ENCODE assay signal across 30 mouse cellular contexts in the genomic region with DNA sequence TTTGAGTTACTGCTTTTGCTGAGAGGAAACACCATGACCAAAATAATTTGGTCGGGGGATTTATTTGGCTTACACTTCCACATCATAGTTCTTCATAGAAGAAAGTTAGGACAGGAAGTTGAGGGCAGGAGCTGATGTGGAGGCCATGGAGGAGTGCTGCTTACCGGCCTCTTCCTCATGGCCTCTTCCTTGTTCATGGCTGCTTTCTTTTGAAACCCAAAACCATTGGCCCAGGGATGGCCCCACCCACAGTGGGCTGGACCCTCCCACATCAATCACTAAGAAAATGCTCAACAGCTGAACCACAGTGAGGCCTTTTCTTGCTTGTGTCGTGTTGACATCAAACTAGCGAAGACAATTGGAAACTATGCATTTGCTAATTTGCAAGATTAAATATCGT. TPM values are rescaled to one million over a fixed set of nuclear protein-coding genes. Genes with fewer than 3 reads are reported as not detected.
DNase-seq lines count a peak whose midpoint lies in the region; ATAC-seq and TF ChIP-seq lines count a peak whose summit lies in the region.
"Had no signal": no experiment of that assay in that cellular context is flagged by ENCODE, and none has a peak within 500 bp of the region (broad histone marks: within the 10 kb centered on the region; RNA-seq: fewer than 3 reads in every experiment).

No protein-coding gene starts in this region.

- peaks cover 9 to 63% of the 10 kb centered on the region in 2 experiments for H3K4me1 ChIP-seq in CH12.LX (ENCODE audit: control insufficient read depth in 1 of 2, insufficient read depth in 2 of 2)

- H3K27ac ChIP-seq in CH12.LX (ENCODE audit: insufficient read depth, low read depth): no peak overlapping the region
- H3K27ac ChIP-seq: embryonic facial prominence, embryonic 10.5 days; embryonic facial prominence, embryonic 15.5 days; forebrain, embryonic 13.5 days; hindbrain, embryonic 13.5 days; limb, embryonic 12.5 days; lung, embryonic 15.5 days; midbrain, embryonic 13.5 days; neural tube, embryonic 15.5 days had no signal

- in situ Hi-C loops in CH12.LX (cut with MboI; ENCODE audit: low pct_ligation_motif_present, low pct_unique_long_range_greater_than_20kb, low sequenced_read_pairs): loop anchor here (10.0 kb wide), 1 partner anchor 134 kb away; no protein-coding TSS in a partner anchor

- H3K36me3 ChIP-seq in CH12.LX (replicated peaks in 1 of 2; ENCODE audit: control insufficient read depth in 1 of 2, insufficient read depth in 1 of 2, low read length in 1 of 2): peaks cover 0 to 14% of the 10 kb centered on the region in 2 experiments
- H3K36me3 ChIP-seq: embryonic facial prominence, embryonic 15.5 days; hindbrain, embryonic 13.5 days; limb, embryonic 12.5 days; lung, embryonic 15.5 days; midbrain, embryonic 13.5 days; neural tube, embryonic 15.5 days had no signal

- H3K4me3 ChIP-seq in CH12.LX (replicated peaks in 1 of 3; ENCODE audit: low read depth in 2 of 3, low read length in 2 of 3, poor library complexity in 1 of 3): no peak overlapping the region
- H3K4me3 ChIP-seq: embryonic facial prominence, embryonic 10.5 days; embryonic facial prominence, embryonic 15.5 days; forebrain, embryonic 13.5 days; hindbrain, embryonic 13.5 days; limb, embryonic 12.5 days; lung, embryonic 15.5 days; midbrain, embryonic 13.5 days; neural tube, embryonic 15.5 days had no signal

- H3K9me3 ChIP-seq in CH12.LX (replicated peaks; ENCODE audit: low read length): no peaks in the 10 kb centered on the region
- H3K9me3 ChIP-seq: embryonic facial prominence, embryonic 10.5 days; embryonic facial prominence, embryonic 15.5 days; forebrain, embryonic 13.5 days; hindbrain, embryonic 13.5 days; limb, embryonic 12.5 days; lung, embryonic 15.5 days; midbrain, embryonic 13.5 days; neural tube, embryonic 15.5 days had no signal

- TF ChIP-seq CTCF in CH12.LX (conservative IDR thresholded peaks at IDR 0.05 in 1 of 2, IDR thresholded peaks at IDR 0.05 in 1 of 2; ENCODE audit: low read depth in 2 of 2, low read length in 2 of 2): no peak

- no peak overlapping the region for H3K9ac ChIP-seq in CH12.LX (ENCODE audit: insufficient read depth, low read depth)
- H3K9ac ChIP-seq: embryonic facial prominence, embryonic 15.5 days; forebrain, embryonic 13.5 days; hindbrain, embryonic 13.5 days; limb, embryonic 12.5 days; lung, embryonic 15.5 days; midbrain, embryonic 13.5 days; neural tube, embryonic 15.5 days had no signal

- TF ChIP-seq RAD21 in CH12.LX (IDR thresholded peaks at IDR 0.05; ENCODE audit: low read depth, low read length): no peak

- dilution Hi-C loops in CH12.LX (cut with MboI; ENCODE audit: extremely low pct_ligation_motif_present, extremely low pct_unique_long_range_greater_than_20kb, low sequenced_read_pairs): no loop called here

- H3K79me2 ChIP-seq in CH12.LX (replicated peaks; ENCODE audit: control insufficient read depth, extremely low read depth, insufficient read depth, poor library complexity, severe bottlenecking): peaks cover 43% of the 10 kb centered on the region

- peak; percentile 30 for DNase-seq in 416B (ENCODE audit: low read depth)
- peak; percentile 25 for DNase-seq in A20 (ENCODE audit: low read depth, low spot score)
- DNase-seq in CH12.LX (ENCODE audit: extremely low read depth): peak; percentile 40
- no peak for DNase-seq in lung, postnatal 36 days
- DNase-seq in left cerebral cortex, postnatal 10 days (ENCODE audit: extremely low spot score in 1 of 2, low spot score in 2 of 2): no peak
- DNase-seq: adrenal gland, adult 2 months; cerebellum, adult 2 months; cerebellum, postnatal 25 days; gastrocnemius, postnatal 25 days; heart, adult 18-20 months; heart, postnatal 36 days; kidney, adult 11 months; kidney, postnatal 4 days; layer of hippocampus, adult 9-11 months; retina, postnatal 1 day; right cerebral cortex, postnatal 14 days had no signal

- TF ChIP-seq EP300 in CH12.LX (IDR thresholded peaks at IDR 0.05; ENCODE audit: low read length): no peak

- H3K27me3 ChIP-seq in CH12.LX (replicated peaks): no peaks in the 10 kb centered on the region
- H3K27me3 ChIP-seq: embryonic facial prominence, embryonic 15.5 days; forebrain, embryonic 13.5 days; hindbrain, embryonic 13.5 days; limb, embryonic 12.5 days; lung, embryonic 15.5 days; midbrain, embryonic 13.5 days; neural tube, embryonic 15.5 days; Patski had no signal

- H3K4me2 ChIP-seq in CH12.LX (ENCODE audit: insufficient read depth, low read depth, poor library complexity, severe bottlenecking): no peak overlapping the region
- H3K4me2 ChIP-seq: embryonic facial prominence, embryonic 15.5 days; forebrain, embryonic 13.5 days; heart, embryonic 11.5 days; hindbrain, embryonic 13.5 days; limb, embryonic 12.5 days; lung, embryonic 15.5 days; midbrain, embryonic 13.5 days; neural tube, embryonic 15.5 days had no signal

- TF ChIP-seq POLR2A in CH12.LX (IDR thresholded peaks at IDR 0.05; ENCODE audit: low read depth, low read length): no peak

- ATAC-seq in granulocyte monocyte progenitor cell, adult 5-6 weeks (replicated peaks; ENCODE audit: poor library complexity, severe bottlenecking): 0 out of 2 replicates have a peak, but pooled peaks have one; percentile 9
- ATAC-seq in frontal cortex, adult (ENCODE audit: low TSS enrichment): no peak
- ATAC-seq: activated CD4-positive, CD25-positive, alpha-beta regulatory T cell, adult 4 months; forebrain, embryonic 13.5 days; inflammation-experienced regulatory T-cells, adult 6 months; midbrain, embryonic 13.5 days; Patski had no signal

- intact Hi-C loops in left cerebral cortex, postnatal 10 days (cut with DNase I): no loop called here

TF ChIP-seq in CH12.LX, 34 proteins besides CTCF, POLR2A, EP300 and RAD21:
- TF ChIP-seq ZC3H11A (IDR thresholded peaks at IDR 0.05; ENCODE audit: low read depth, low read length) (no peak), E2F4 (IDR thresholded peaks at IDR 0.05; ENCODE audit: insufficient replicate concordance, low read depth, low read length) (no peak), ELF1 (IDR thresholded peaks at IDR 0.05; ENCODE audit: low read depth, low read length) (peak; percentile 51; the same call in 1 of the 2 replicates), BHLHE40 (IDR thresholded peaks at IDR 0.05; ENCODE audit: low read depth, low read length) (no peak), RCOR1 (conservative IDR thresholded peaks at IDR 0.05; ENCODE audit: low read depth, low read length) (no peak), SIN3A (IDR thresholded peaks at IDR 0.05; ENCODE audit: low read length) (no peak), ZKSCAN1 (IDR thresholded peaks at IDR 0.05; ENCODE audit: borderline replicate concordance, low read depth, low read length) (no peak), TCF12 (IDR thresholded peaks at IDR 0.05; ENCODE audit: low read depth, low read length) (no peak)

RNA-seq across cellular contexts. Expression of gene Gsk3b, which starts 40.4 kb away (rescaled TPM):
- total RNA-seq in CH12.LX (2012; rRNA removed) (15.5 and 15.9 TPM in 2 replicates), CH12.LX (2014; rRNA removed) (6.1 and 6.8 TPM in 2 replicates)
- polyA plus RNA-seq in CH12.LX (2012; ENCODE audit: insufficient read length, low read depth): 27.4 and 30.8 TPM in 2 replicates
- total RNA-seq in granulocyte monocyte progenitor cell, adult 5-6 weeks (2014; fragmentation: Nextera tagmentation): 46.8 and 50.9 TPM in 2 replicates
- total RNA-seq in granulocyte monocyte progenitor cell, adult 5-6 weeks (2017): 20.0 and 25.5 TPM in 2 replicates
- 100 to 1,000 TPM; 254 to 256 TPM for total RNA-seq in left cerebral cortex, postnatal 10 days (2021)

Comparison
In these comparisons a context has a peak if more than half of its experiments do, and no peak if none do; other contexts are left out.
1. DNase-seq: peak in 416B (single experiment), A20 (single experiment) and CH12.LX (single experiment); none in lung, postnatal 36 days (single experiment) and left cerebral cortex, postnatal 10 days (0 of 2).
2. RNA of gene Gsk3b, which starts 40.4 kb away (total RNA-seq): 254 to 256 TPM in left cerebral cortex, postnatal 10 days; 20.0 to 50.9 TPM in granulocyte monocyte progenitor cell, adult 5-6 weeks and 6.1 to 15.9 TPM in CH12.LX; every median in the first group is over 4 times any median in the second.